Mouse (Mus musculus) adrenal gland, postnatal 4 days (tissue): Measurements from ENCODE around the gene Olfr823. TPM values are rescaled to one million over a fixed set of nuclear protein-coding genes. Genes with fewer than 3 reads are reported as not detected.
A peak's percentile ranks its signal among the peaks of the same experiment; 100 is the strongest.
"Not testable (repeated sequence)": the region's sequence is repeated elsewhere in the genome, so short reads cannot be mapped to it uniquely, and the experiment has no call there.

Experiments used
- DNase-seq, 2 experiments: peaks; one replicate each; pipeline ENCODE4 v3.0.0; 2021 to 2022; ENCODE audit warnings: low spot score in 2 of 2, mixed read lengths in 2 of 2
- long read RNA-seq, 2 experiments: library from polyadenylated mRNA; stranded (forward); transcript quantifications; one replicate each; pipeline ENCODE4 v2.0.0; 2021
- total RNA-seq, 2 experiments: library from RNA; stranded (reverse); gene quantifications; 2 replicates each; pipeline ENCODE4 v1.2.3; 2021

Gene Olfr823
- total RNA-seq, result not detected
- long read RNA-seq, experiment 1, result 0 reads
- long read RNA-seq, experiment 2, result 0 reads

DNA sequence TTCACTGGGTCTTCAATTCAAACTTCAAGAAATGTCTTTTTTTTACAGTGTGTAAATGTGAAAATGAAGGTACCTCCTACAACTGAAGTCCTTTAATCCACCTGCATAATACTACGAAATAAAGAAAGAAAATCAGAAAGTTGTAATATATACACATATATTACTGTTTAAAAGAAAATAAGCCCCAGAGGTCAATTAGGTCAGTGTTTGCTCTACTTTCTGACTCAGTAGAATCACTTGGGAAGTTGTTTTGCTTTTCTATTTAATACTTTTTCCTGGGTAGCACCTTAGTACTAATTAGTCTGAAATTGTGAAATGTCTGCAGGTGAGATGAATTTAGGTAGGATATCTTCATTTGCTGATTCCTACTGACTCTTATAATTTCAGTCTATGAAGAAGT is at the start of gene Olfr823:
TSS of gene Olfr823 (minus strand) at position 101 of the 400 bp plus-strand sequence.
- DNase-seq, result not testable (repeated sequence)

DNA sequence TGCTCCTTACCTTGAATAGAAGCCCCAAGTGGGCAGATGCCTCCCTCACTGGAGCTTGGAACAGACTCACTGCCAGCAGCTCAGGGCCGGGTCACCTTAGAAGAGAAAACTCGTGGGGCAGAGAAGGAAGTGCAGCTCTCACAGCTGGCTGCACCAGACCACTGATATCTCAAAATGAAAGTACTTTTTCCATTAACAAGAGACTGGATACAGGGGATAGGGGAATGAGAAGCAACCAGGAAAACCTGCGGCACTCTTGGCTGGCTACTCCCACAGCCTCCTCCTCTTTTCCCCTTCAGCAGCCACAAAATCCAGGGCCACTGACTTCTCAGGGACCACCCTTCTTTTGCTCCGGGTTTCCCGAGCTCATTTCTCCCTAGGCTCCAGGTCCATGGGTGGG is 28.9 kb upstream of the Olfr823 start:
- DNase-seq, result no peak

DNA sequence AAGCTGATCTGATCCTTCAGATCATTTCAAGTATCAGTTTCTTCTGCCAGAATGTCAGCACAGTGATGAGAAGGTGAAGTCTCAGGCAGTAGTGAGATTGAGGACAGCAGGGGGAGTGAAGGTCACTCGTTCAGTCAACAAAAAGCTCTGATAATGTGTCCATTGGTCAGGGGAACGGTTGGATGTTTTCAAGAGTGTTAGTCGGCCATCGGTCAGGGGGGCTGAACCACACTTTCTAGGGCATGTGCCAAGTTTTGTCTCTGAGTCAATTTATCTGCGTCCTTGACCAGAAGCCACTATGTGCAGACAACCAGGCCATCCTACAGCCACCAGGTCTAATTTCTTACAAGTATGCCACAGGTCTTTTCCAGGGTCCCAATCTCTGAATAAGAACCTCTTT is 27.3 kb upstream of the Olfr823 start:
- not testable (repeated sequence) for DNase-seq

DNA sequence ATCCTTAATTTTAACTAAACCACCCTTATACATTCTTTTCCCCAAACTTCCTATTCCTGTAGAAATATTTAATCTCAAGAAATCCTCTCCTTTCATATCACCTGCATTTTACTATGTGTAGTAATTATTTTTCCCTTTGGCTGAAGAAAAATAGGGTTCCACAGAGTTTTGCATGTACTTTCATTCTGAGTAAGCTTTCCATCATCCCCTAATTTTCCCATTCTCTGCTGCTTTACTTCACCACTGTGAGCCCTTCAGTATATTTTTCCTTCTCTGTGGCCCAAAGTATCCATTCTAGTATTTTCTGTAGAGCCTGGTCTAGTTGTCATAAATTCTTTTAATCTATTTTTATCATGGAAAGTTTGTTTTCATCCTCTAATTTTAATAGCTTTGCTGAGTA is 19.6 kb upstream of the Olfr823 start:
- DNase-seq, result no peak

DNA sequence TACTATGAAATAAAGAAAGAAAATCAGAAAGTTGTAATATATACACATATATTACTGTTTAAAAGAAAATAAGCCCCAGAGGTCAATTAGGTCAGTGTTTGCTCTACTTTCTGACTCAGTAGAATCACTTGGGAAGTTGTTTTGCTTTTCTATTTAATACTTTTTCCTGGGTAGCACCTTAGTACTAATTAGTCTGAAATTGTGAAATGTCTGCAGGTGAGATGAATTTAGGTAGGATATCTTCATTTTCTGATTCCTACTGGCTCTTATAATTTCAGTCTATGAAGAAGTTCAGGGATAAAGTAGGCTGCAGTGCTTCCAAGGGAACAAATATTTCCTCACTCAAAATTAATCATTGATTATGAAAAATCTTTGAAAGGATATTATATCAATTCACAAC is 14.7 kb upstream of the Olfr823 start, which contains the start of gene Olfr824:
TSS of gene Olfr824 (minus strand) at position 101 of the 400 bp plus-strand sequence.
- not testable (repeated sequence) for DNase-seq

DNA sequence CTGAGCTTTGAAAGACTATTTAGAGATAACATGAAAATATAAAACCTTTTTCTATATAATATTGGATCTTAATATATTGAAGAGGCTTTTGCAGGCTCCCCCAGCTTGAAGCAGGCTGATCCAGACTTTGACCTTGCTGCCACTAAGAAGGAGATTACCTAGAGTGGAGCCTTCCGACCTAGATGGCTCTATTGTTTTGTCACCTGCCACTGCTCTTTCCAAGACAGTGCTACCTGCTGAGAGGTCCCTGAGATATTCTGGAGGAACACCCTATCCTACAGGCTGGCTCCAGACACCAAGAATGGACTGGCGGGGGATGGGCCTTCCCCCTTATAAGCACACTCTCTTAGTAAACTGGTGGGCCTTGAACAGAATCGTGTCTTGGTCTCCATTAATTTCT is 862 bp upstream of the Olfr823 start:
- DNase-seq, result not testable (repeated sequence)

DNA sequence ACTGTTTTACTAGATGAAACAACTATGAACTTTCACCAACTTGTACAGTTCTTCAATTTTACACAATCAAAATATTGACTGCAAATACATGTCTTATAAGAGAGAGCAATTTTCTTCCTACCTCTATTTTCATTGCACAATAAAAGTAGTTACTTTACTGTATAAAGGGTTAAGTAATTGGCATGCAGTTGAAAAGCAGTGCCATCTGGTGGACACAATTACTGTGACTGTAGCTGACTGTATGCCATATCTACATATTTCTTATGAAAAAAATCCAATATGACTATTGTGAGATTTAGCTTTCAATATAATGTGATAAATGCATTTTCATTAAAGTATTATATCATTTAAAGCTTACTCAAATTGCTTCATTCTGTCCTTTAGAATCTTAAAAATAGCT is 19.1 kb downstream of the Olfr823 start:
- no peak for DNase-seq

DNA sequence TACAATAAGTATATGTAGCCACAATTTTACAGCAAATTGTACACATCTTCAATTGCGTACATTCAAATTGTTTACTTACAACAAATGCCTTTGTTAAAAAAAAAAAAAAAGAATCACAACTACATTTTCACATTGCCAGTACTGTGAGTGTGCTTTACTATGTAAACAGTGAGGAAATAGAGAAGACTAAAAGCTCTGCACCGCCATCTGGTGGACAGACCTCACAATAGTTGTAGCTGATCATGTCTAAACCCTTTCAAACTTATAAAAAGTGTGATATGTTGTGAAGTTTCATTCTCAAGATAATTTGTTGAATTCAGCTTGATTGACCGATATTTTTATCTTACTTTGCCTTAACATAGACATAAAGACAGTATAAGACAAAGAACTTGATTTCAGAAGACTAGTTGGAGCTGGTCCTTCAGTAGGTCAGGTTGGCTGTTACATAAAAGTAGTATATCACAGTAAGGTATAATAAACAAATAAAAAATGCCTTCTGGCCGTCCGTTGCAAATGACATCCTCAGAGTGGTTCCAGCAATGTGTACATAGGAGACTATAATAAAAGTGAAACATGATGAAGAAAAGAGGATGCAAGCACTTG is 22.2 kb downstream of the Olfr823 start:
- peak in 1 of 2 experiments; percentile 12 for DNase-seq

DNA sequence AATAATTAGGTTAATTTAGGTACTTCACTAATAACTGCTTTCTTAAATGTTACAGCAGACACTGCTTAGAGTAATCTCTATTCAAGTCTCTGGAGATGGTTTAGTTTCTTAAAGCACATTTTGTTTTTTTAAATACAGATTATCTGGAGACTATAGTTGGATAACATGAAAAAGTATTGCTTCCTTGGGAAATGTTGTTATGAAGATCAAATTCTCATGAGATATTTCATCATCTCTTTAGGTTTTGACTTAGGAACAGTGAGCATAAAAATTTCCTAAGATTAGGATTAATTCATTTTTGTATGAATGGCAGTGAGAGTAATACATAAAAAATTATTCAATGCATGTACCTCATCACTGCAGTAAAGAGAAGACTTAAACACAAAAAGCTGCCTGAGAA is 44.3 kb downstream of the Olfr823 start, which contains the start of gene Olfr822:
TSS of gene Olfr822 (plus strand) at position 301 of the 400 bp plus-strand sequence.
- no peak for DNase-seq

Other genes with a start within 250 kb of the Olfr823 start
- not detected for gene Olfr814, start 235.5 kb downstream of the Olfr823 start, total RNA-seq
- gene Olfr815, start 209.5 kb downstream of the Olfr823 start, total RNA-seq, result not detected
- not detected for gene Olfr816, start 199.8 kb downstream of the Olfr823 start, total RNA-seq
- not detected for gene Olfr818, start 166.3 kb downstream of the Olfr823 start, total RNA-seq
- gene Olfr819, start 148.1 kb downstream of the Olfr823 start, total RNA-seq, result not detected
- not detected for gene Olfr247, start 139.2 kb downstream of the Olfr823 start, total RNA-seq
- not detected for gene Gm10310, start 130.3 kb downstream of the Olfr823 start, total RNA-seq
- not detected for gene Olfr820, start 102.8 kb downstream of the Olfr823 start, total RNA-seq
- not detected for gene Olfr821, start 85.0 kb downstream of the Olfr823 start, total RNA-seq
- gene Olfr822, start 44.2 kb downstream of the Olfr823 start, total RNA-seq, result not detected
- gene Olfr824, start 14.6 kb upstream of the Olfr823 start, total RNA-seq, result not detected
- gene Olfr825, start 51.4 kb upstream of the Olfr823 start, total RNA-seq, result not detected
- gene Olfr826, start 68.8 kb upstream of the Olfr823 start, total RNA-seq, result not detected
- not detected for gene Olfr827, start 99.0 kb upstream of the Olfr823 start, total RNA-seq
- under 1 TPM; 0.25 to 0.51 TPM for gene Neurod4, start 164.9 kb upstream of the Olfr823 start, total RNA-seq
- gene Tespa1, start 207.5 kb upstream of the Olfr823 start, total RNA-seq, result under 1 TPM; 0.45 to 0.59 TPM